Mouse (Mus musculus): ENCODE results near the gene Tctex1d2. TPM values are rescaled to one million over a fixed set of nuclear protein-coding genes. Genes with fewer than 3 reads are reported as not detected.

Tctex1d2 gene
- polyA plus RNA-seq, 1 experiment from 2014 or later = 30.2 TPM

- no peak for ATAC-seq
- Histone ChIP-seq H3K4me3 (ENCODE audit: low read depth, low read length) (no peak overlapping the region), H3K27me3 (replicated peaks; ENCODE audit: control insufficient read depth, insufficient read depth, low read length) (no peaks in the 10 kb centered on the region), H3K9me3 (ENCODE audit: control insufficient read depth) (no peaks in the 10 kb centered on the region), H3K9ac (ENCODE audit: low read depth, low read length) (no peak overlapping the region), H3K36me3 (ENCODE audit: control insufficient read depth, insufficient read depth) (no peaks in the 10 kb centered on the region), H3K4me2 (replicated peaks; ENCODE audit: low read depth) (no peak overlapping the region), H3K27ac (ENCODE audit: low read depth, low read length) (no peak overlapping the region), H3K4me1 (replicated peaks; ENCODE audit: control insufficient read depth, insufficient read depth, low read length) (peaks cover 3% of the 10 kb centered on the region; the same call in 1 of the 2 replicates)
- TF ChIP-seq CTCF (IDR thresholded peaks at IDR 0.05; ENCODE audit: low read depth) = no peak
- 55% methylated on average over 3 of the region's 3 CpGs for WGBS
Observed at GRCm38 (mm10) chr16:32427506-32427905, 8.0 kb downstream of the Tctex1d2 start.

DNA sequence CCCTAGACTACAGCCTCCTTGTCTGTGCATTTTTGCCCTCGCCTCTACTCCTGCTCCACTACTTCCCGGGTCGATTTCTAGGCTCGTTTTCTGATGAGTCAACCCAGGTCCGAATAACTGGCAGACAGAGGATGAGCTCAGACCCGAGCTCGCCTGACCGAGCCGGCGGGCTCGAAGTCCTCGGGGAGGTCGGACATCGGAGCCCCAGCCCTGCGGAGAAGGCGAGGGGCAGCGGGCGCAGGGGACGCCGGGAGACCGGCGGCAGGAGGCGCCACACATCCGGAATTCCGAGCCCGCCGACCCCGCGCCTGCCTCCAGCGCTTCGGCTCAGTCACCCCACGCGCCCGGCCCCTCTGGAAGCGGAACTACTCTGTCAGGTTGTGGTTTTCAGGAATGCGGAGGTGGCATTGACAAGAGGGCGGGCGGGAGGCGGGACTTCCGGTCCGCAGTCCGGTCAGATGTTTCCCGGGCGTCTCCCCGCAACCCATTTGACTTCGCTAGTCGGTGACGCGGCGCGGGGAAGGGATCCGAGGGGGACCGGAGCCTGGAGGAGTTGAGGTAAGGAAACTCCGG, 11.1 kb downstream of the Tctex1d2 start, which contains the start of gene Pcyt1a:
Gene Pcyt1a (plus strand): TSS at position 448 of the 573 bp plus-strand sequence.
- peak; percentile 97 for ATAC-seq
- Histone ChIP-seq H3K4me2 (replicated peaks; ENCODE audit: low read depth) (peak within 1 kb of the TSS; percentile 83), H3K4me3 (ENCODE audit: low read depth, low read length) (peak within 1 kb of the TSS; percentile 90), H3K27me3 (replicated peaks; ENCODE audit: control insufficient read depth, insufficient read depth, low read length) (no peaks in the 10 kb centered on the region), H3K36me3 (ENCODE audit: control insufficient read depth, insufficient read depth) (no peaks in the 10 kb centered on the region), H3K27ac (ENCODE audit: low read depth, low read length) (peak within 1 kb of the TSS; percentile 97), H3K9ac (ENCODE audit: low read depth, low read length) (peak within 1 kb of the TSS; percentile 91), H3K4me1 (replicated peaks; ENCODE audit: control insufficient read depth, insufficient read depth, low read length) (peaks cover 3% of the 10 kb centered on the region; the same call in 1 of the 2 replicates), H3K9me3 (ENCODE audit: control insufficient read depth) (no peaks in the 10 kb centered on the region)
- WGBS = under 1% methylated on average over 54 of the region's 54 CpGs
- peak; percentile 62 for TF ChIP-seq CTCF (IDR thresholded peaks at IDR 0.05; ENCODE audit: low read depth)

- Histone ChIP-seq H3K9ac (ENCODE audit: low read depth, low read length) (peak overlapping the region; percentile 91), H3K4me1 (replicated peaks; ENCODE audit: control insufficient read depth, insufficient read depth, low read length) (peaks cover 3% of the 10 kb centered on the region; the same call in 1 of the 2 replicates), H3K9me3 (ENCODE audit: control insufficient read depth) (no peaks in the 10 kb centered on the region), H3K4me3 (ENCODE audit: low read depth, low read length) (peak overlapping the region; percentile 90), H3K36me3 (ENCODE audit: control insufficient read depth, insufficient read depth) (no peaks in the 10 kb centered on the region), H3K27me3 (replicated peaks; ENCODE audit: control insufficient read depth, insufficient read depth, low read length) (no peaks in the 10 kb centered on the region), H3K27ac (ENCODE audit: low read depth, low read length) (peak overlapping the region; percentile 97), H3K4me2 (replicated peaks; ENCODE audit: low read depth) (peak overlapping the region; percentile 83)
- 1% methylated on average over 28 of the region's 28 CpGs for WGBS
- no peak for TF ChIP-seq CTCF (IDR thresholded peaks at IDR 0.05; ENCODE audit: low read depth)
- ATAC-seq = peak; percentile 63
Observed at GRCm38 (mm10) chr16:32431047-32431591, 11.6 kb downstream of the Tctex1d2 start.

GRCm38 (mm10) chr16:32431926-32432325, 12.4 kb downstream of the Tctex1d2 start:
- Histone ChIP-seq H3K9me3 (ENCODE audit: control insufficient read depth) (no peaks in the 10 kb centered on the region), H3K9ac (ENCODE audit: low read depth, low read length) (peak overlapping the region; percentile 91; the same call in 1 of the 2 replicates), H3K36me3 (ENCODE audit: control insufficient read depth, insufficient read depth) (no peaks in the 10 kb centered on the region), H3K4me1 (replicated peaks; ENCODE audit: control insufficient read depth, insufficient read depth, low read length) (peaks cover 3% of the 10 kb centered on the region; the same call in 1 of the 2 replicates), H3K4me3 (ENCODE audit: low read depth, low read length) (peak overlapping the region; percentile 90), H3K27me3 (replicated peaks; ENCODE audit: control insufficient read depth, insufficient read depth, low read length) (no peaks in the 10 kb centered on the region), H3K27ac (ENCODE audit: low read depth, low read length) (peak overlapping the region; percentile 97; the same call in 1 of the 2 replicates), H3K4me2 (replicated peaks; ENCODE audit: low read depth) (peak overlapping the region; percentile 83)
- 82% methylated on average over 1 of the region's 1 CpGs for whole genome bisulfite sequencing
- no peak for ATAC-seq
- TF ChIP-seq CTCF (IDR thresholded peaks at IDR 0.05; ENCODE audit: low read depth) = no peak

- Histone ChIP-seq H3K4me2 (replicated peaks; ENCODE audit: low read depth) (peak overlapping the region; percentile 18), H3K9me3 (ENCODE audit: control insufficient read depth) (no peaks in the 10 kb centered on the region), H3K27me3 (replicated peaks; ENCODE audit: control insufficient read depth, insufficient read depth, low read length) (no peaks in the 10 kb centered on the region), H3K9ac (ENCODE audit: low read depth, low read length) (no peak overlapping the region), H3K27ac (ENCODE audit: low read depth, low read length) (no peak overlapping the region), H3K4me1 (replicated peaks; ENCODE audit: control insufficient read depth, insufficient read depth, low read length) (peaks cover 3% of the 10 kb centered on the region; the same call in 1 of the 2 replicates), H3K36me3 (ENCODE audit: control insufficient read depth, insufficient read depth) (no peaks in the 10 kb centered on the region), H3K4me3 (ENCODE audit: low read depth, low read length) (peak overlapping the region; percentile 5; the same call in 1 of the 2 replicates)
- no peak for TF ChIP-seq CTCF (IDR thresholded peaks at IDR 0.05; ENCODE audit: low read depth)
- whole genome bisulfite sequencing = 83% methylated on average over 2 of the region's 2 CpGs
- ATAC-seq = no peak
Observed at GRCm38 (mm10) chr16:32433138-32433537, 13.6 kb downstream of the Tctex1d2 start.

GRCm38 (mm10) chr16:32434066-32434465, 14.6 kb downstream of the Tctex1d2 start:
- no peak overlapping the region for H3K4me3 ChIP-seq (ENCODE audit: low read depth, low read length)
- no peak overlapping the region for H3K27ac ChIP-seq (ENCODE audit: low read depth, low read length)
- H3K4me1 ChIP-seq (replicated peaks; ENCODE audit: control insufficient read depth, insufficient read depth, low read length) = peaks cover 3% of the 10 kb centered on the region; the same call in 1 of the 2 replicates
- peak overlapping the region; percentile 18; the same call in 1 of the 2 replicates for H3K4me2 ChIP-seq (replicated peaks; ENCODE audit: low read depth)
- H3K36me3 ChIP-seq (ENCODE audit: control insufficient read depth, insufficient read depth) = no peaks in the 10 kb centered on the region
- no peak overlapping the region for H3K9ac ChIP-seq (ENCODE audit: low read depth, low read length)
- 32% methylated on average over 6 of the region's 6 CpGs for WGBS
- no peak for ATAC-seq
- no peaks in the 10 kb centered on the region for H3K9me3 ChIP-seq (ENCODE audit: control insufficient read depth)
- H3K27me3 ChIP-seq (replicated peaks; ENCODE audit: control insufficient read depth, insufficient read depth, low read length) = no peaks in the 10 kb centered on the region
- TF ChIP-seq CTCF (IDR thresholded peaks at IDR 0.05; ENCODE audit: low read depth) = no peak

Data from intestine, postnatal 0 days (tissue).